Mouse (Mus musculus): ENCODE data around the gene Rprm.

Gene Rprm

DNA sequence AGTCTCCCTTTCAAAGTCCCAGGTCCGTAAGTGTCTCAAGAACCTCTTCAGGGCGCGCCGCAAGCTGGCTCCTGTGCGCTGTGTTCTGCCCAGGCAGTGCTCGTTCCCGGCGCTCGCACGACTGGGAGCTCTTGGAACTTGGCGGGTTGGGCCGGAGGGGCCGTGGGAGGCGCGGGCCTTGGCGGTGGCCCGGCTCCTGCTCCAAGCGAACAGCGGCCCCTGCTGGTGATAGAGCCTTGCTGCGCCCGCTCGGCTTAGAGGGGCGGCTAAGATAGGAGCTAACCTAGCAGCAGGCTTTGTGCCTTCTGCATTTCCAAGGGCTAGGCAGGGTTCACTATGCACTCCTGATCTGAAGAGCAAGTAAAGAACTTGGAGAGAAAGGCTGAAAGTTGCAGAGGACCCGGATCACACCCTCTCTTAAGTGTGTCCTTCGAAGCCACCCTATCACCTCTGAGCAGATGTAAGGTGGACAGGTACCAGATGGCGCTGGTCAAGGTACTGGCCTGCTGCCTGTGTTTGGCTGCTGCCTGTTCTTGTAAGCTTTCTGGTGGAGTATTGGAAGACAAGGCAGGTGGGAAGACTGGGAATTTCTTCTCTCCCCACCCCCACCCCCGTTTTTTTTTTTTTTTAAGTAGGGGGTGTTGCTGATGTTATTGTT lies at the start of gene Rprm:
Gene Rprm (minus strand): TSS at position 123 of the 658 bp plus-strand sequence.
- peak; percentile 5 for DNase-seq (ENCODE audit: low read depth, low spot score)

- DNase-seq (ENCODE audit: low read depth, low spot score) = no peak
Observed at GRCm38 (mm10) chr2:54119305-54119704, 34.0 kb upstream of the Rprm start.

- DNase-seq (ENCODE audit: low read depth, low spot score) = no peak
Observed at GRCm38 (mm10) chr2:54118881-54119280, 33.5 kb upstream of the Rprm start.

DNA sequence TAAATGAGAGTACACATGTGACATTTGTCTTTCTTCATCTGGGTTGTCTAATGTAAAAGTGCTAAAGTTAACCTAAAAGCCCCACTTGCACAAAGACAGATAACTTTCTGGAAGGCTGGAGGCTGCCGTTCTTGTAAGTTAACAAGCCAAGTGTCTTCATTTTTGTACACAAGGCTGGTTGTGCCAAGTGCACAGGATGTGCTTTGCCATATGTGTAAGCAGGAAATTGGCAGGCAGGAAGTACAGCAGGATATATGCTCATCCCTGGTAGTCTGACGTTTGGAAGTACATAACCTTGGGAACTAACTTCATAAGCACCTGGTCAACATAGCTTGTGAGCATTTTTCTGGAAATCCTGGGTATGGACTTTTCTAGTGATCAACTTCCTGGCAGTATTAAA lies 25.9 kb upstream of the Rprm start:
- no peak for DNase-seq (ENCODE audit: low read depth, low spot score)

DNA sequence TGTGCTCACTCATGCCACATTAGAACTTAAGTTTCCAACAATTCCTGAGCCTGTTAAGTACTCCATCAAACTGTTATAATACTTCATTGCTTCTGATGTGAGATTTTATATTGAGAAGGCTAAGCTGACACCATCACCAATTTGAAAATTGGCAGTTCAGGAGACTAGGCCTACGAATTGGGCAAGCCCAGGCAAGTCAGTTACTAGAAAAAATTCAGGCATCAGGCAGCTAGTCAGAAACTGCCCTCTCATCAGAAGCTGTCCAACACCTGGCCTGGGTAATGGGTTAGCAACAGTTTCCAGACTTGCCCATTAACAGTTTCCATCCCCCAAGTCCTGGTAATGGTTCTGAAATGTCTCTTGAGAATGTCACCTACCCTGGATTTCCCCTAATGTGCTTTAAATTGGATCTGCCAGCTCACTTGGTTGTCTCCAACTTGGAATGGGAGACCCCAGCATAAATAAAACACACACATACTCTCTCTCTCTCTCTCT lies 20.9 kb upstream of the Rprm start:
- DNase-seq (ENCODE audit: low read depth, low spot score) = no peak

DNA sequence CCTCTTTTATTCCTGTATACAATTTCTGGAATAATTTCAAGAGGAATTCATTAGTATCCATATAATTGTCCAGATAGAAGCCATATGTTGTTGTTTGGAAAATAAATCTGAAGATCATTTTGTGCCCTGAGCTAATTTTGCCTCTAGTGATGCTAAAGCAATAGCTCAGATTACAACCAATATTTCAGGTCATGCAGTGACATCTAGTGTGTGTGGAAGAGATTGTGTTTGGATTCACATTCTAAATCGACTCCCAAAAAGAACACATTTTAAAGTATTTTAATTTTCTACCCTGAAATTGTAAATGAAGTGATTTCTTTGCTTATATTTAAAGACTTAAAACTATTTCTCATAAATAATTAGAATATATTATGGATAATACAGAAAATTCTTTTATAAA lies 14.6 kb upstream of the Rprm start:
- DNase-seq (ENCODE audit: low read depth, low spot score) = no peak

DNA sequence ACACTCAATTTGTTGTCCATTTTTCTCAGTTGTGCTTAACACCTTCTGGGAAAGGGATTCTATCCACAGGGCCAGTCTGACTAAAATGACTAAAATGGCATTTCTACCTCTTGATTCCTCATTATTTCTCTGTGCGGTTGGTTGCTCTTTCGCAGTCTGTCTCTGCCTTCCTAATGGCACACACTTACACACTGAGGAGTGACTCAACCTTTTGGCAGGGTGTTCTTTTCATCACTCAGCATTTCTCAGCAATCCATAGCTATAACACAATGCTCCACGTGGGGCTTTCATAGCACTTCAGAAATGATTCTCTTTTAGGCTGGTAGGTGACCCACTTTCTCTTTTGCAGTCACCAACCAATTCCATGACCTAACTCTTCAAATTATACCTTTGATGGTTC lies 7.3 kb upstream of the Rprm start:
- no peak for DNase-seq (ENCODE audit: low read depth, low spot score)

- DNase-seq (ENCODE audit: low read depth, low spot score) = no peak
Observed at GRCm38 (mm10) chr2:54086254-54086653, 902 bp upstream of the Rprm start.

GRCm38 (mm10) chr2:54084737-54085429 lies 469 bp downstream of the Rprm start:
- no peak for DNase-seq (ENCODE audit: low read depth, low spot score)

- no peak for DNase-seq (ENCODE audit: low read depth, low spot score)
Observed at GRCm38 (mm10) chr2:54083861-54084736, 1.3 kb downstream of the Rprm start.

- DNase-seq (ENCODE audit: low read depth, low spot score) = no peak
Observed at GRCm38 (mm10) chr2:54078961-54079360, 6.4 kb downstream of the Rprm start.

DNA sequence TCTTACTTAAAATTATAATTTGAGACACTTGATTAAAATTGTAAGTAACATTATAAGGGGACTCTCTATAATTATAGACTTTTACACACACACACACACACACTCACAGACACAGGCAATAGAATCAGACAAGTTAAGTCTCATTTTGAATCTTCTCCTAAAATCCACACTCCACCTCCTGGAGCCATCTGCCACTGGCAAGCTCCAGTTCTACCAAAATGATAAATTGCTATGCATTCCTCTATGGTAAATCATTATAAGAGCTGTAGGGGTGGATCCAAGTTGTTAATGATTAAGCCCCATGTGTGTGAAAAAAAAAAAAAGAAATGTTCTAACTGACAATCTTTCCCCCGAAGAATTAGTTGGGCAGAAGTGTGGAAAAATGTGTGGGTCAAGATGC lies 13.8 kb downstream of the Rprm start:
- no peak for DNase-seq (ENCODE audit: low read depth, low spot score)

- no peak for DNase-seq (ENCODE audit: low read depth, low spot score)
Observed at GRCm38 (mm10) chr2:54062421-54062820, 22.9 kb downstream of the Rprm start.

DNA sequence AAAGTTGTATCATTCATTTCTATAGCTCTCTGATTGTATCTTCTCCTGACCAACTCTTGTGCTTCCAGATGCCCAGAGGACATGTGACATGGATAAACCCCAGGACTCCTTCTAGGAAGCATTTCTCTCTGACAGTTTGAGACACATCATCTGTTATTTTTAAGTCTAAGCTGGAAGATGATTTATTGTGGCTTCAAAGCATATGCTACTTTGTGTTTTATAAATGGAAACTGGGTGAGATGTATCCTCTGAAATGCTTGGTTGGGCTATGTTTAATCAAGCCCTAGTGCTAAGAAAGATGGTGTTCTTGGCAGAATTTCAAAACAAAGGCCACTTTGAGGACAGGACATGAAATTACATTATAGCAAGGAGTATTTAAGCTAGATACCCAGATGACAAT lies 24.3 kb downstream of the Rprm start:
- no peak for DNase-seq (ENCODE audit: low read depth, low spot score)
